Mouse (Mus musculus) heart, postnatal 0 days (tissue): ENCODE data around the gene Xpc. TPM values are rescaled to one million over a fixed set of nuclear protein-coding genes. Genes with fewer than 3 reads are reported as not detected.

Source experiments
- ATAC-seq: fragments of 200-750 bp; cut with Nextera tagmentation; 2 replicates; pipeline ENCODE4 v1.8.0; 2017; ENCODE audit warnings: low read depth, moderate number of reproducible peaks, moderate library complexity; ENCODE audit not compliant: insufficient read depth
- DNase-seq: peaks from one replicate; pipeline ENCODE4 v3.0.0-alpha.2; 2016; ENCODE audit warnings: low spot score
- H3K27ac ChIP-seq: fragments of 300-500 bp; sonication (generic); 2 replicates; pipeline ENCODE4 v1.5.1; 2014; ENCODE audit warnings: low read depth, mild to moderate bottlenecking
- H3K27me3 ChIP-seq: fragments of 300-500 bp; sonication (generic); 2 replicates; pipeline ENCODE4 v1.6.1; 2014; ENCODE audit warnings: low read length, mixed read lengths; ENCODE audit not compliant: control insufficient read depth, insufficient read depth
- H3K36me3 ChIP-seq: fragments of 300-500 bp; sonication (generic); replicated peaks from 2 replicates; pipeline ENCODE4 v1.6.1; 2014; ENCODE audit warnings: low read length, mixed read lengths; ENCODE audit not compliant: control insufficient read depth, insufficient read depth
- H3K4me1 ChIP-seq: fragments of 300-500 bp; sonication (generic); 2 replicates; pipeline ENCODE4 v1.6.1; 2014; ENCODE audit warnings: antibody characterized with exemption; ENCODE audit not compliant: control insufficient read depth, insufficient read depth
- H3K4me2 ChIP-seq: fragments of 300-500 bp; sonication (generic); 2 replicates; pipeline ENCODE4 v1.6.1; 2014; ENCODE audit warnings: low read depth, mild to moderate bottlenecking, low read length, moderate library complexity
- H3K4me3 ChIP-seq: fragments of 300-500 bp; sonication (generic); 2 replicates; pipeline ENCODE4 v1.5.1; 2014; ENCODE audit warnings: low read depth, low read length
- H3K9ac ChIP-seq: fragments of 300-500 bp; sonication (generic); replicated peaks from 2 replicates; pipeline ENCODE4 v1.6.1; 2014; ENCODE audit warnings: low read depth, low read length, mixed read lengths
- H3K9me3 ChIP-seq: fragments of 300-500 bp; sonication (generic); replicated peaks from 2 replicates; pipeline ENCODE4 v1.6.1; 2016; ENCODE audit warnings: low read length; ENCODE audit not compliant: control insufficient read depth
- CTCF ChIP-seq: IDR thresholded peaks from 2 replicates; pipeline ENCODE4 v1.5.1; 2016; ENCODE audit warnings: antibody characterized with exemption, control low read depth, low read depth
- EP300 ChIP-seq: IDR thresholded peaks from 2 replicates; pipeline ENCODE4 v1.6.1; 2016; ENCODE audit warnings: antibody characterized with exemption, low read depth
- WGBS: fragments of 180-500 bp; shearing (Covaris S2); extraction: QIAGEN DNeasy Blood & Tissue Kit; methylation state at CpG from one replicate; pipeline ENCODE4 v1.1.7; 2014; 5-methylcytosine and 5-hydroxymethylcytosine counted together
- polyA plus RNA-seq: library from polyadenylated mRNA; unstranded; fragments of >200 nt; fragmentation: Nextera tagmentation; extraction: Ambion mirVana; gene quantifications from 2 replicates; pipeline ENCODE4 v1.2.1, GENCODE M21; 2015
- total RNA-seq: library from RNA; depleted of rRNA; stranded (reverse); fragments of >200 nt; gene quantifications from 2 replicates; pipeline ENCODE4 v1.2.3, GENCODE M21; 2014; ENCODE audit warnings: low replicate concordance

The Xpc gene
- total and polyA plus RNA-seq, 2 experiments from 2014 or later, result 5.7 to 11.3 TPM

DNA sequence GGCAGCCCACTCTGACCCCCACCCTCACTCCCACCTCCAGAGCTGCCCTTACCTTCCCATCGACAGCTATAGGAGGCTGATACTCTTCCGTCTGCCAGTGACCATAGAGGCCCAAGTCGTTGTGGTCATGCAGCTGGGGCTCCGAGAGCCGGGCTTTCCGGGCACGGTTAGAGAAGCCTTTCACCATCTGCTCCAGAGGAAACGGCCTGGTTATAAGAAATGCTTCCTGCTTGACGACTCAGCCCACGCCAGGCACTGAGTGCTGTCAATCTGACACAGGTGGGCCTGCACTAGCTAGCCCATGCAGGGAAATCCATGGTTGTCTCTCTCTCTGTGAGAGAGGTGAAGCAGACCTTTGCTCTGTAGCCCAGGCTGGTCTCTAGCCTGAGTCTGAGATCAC is 22.6 kb downstream of the Xpc start:
- Histone ChIP-seq H3K27me3 (no peaks in the 10 kb centered on the region), H3K4me1 (no peaks in the 10 kb centered on the region), H3K4me2 (no peak overlapping the region), H3K27ac (no peak overlapping the region), H3K36me3 (peaks cover 73% of the 10 kb centered on the region), H3K9me3 (no peaks in the 10 kb centered on the region), H3K9ac (no peak overlapping the region), H3K4me3 (no peak overlapping the region)
- no peak for TF ChIP-seq CTCF
- TF ChIP-seq EP300, result no peak
- 77% methylated on average over 10 of the region's 10 CpGs for WGBS
- DNase-seq, result no peak
- ATAC-seq, result no peak

DNA sequence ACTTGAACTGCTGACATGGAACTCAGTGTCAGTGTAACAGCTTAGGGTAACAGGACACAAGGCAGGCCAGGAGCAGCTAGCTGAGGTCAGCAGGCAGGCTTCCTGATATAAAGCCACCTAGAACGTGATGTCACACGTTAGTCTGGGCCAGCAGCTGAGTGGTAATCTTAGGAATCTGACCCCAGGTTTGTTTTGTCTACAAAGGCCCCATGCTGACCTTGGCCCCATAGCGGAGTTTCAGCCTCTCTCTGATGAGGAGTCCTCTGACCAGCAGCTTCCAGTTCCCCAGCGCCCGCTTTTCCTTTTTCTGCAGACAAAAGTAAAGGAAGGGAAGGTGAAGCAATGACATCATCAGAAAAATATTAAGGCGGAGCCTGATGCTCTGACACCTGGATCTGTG is 24.7 kb downstream of the Xpc start:
- no peak overlapping the region for H3K9ac ChIP-seq
- no peaks in the 10 kb centered on the region for H3K27me3 ChIP-seq
- no peaks in the 10 kb centered on the region for H3K9me3 ChIP-seq
- DNase-seq, result no peak
- H3K4me3 ChIP-seq, result no peak overlapping the region
- no peak overlapping the region for H3K4me2 ChIP-seq
- no peaks in the 10 kb centered on the region for H3K4me1 ChIP-seq
- TF ChIP-seq EP300 (no peak), CTCF (no peak)
- no peak for ATAC-seq
- 62% methylated on average over 6 of the region's 6 CpGs for WGBS
- H3K36me3 ChIP-seq, result peaks cover 72% of the 10 kb centered on the region
- no peak overlapping the region for H3K27ac ChIP-seq

DNA sequence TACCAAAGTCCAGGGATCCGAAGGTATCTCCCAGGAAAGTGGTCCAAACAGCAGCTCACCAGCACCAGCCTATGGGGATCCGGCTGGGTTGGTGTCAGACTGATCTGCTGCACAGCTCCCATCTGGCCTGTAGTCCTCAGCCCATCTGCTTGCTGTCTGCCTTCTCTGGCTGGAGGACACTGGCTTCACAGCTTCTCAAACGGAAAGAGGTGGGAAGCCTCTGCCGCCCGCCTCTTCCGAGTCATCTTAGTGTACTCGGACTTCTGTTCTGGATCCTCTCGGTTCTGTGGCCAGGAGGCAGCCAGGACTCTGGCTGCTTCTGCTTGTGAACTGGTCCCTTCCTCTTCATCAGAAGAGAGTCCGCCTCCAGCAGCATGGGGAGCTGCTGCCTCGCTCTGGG is 25.8 kb downstream of the Xpc start:
- DNase-seq (no peak), ATAC-seq (no peak)
- H3K27ac ChIP-seq, result peak overlapping the region; percentile 34; the same call in 1 of the 2 replicates

GRCm38 (mm10) chr6:91488496-91489212 is 27.0 kb downstream of the Xpc start:
- 45% methylated on average over 9 of the region's 9 CpGs for WGBS
- peak; percentile 78 for ATAC-seq

More for the DNA sequence above, 25.8 kb downstream of the Xpc start:
- no peak overlapping the region for H3K9ac ChIP-seq
- no peak overlapping the region for H3K4me2 ChIP-seq
- H3K9me3 ChIP-seq, result no peaks in the 10 kb centered on the region
- no peak overlapping the region for H3K4me3 ChIP-seq
- H3K4me1 ChIP-seq, result no peaks in the 10 kb centered on the region
- WGBS, result 82% methylated on average over 10 of the region's 10 CpGs
- no peak for TF ChIP-seq EP300
- TF ChIP-seq CTCF, result no peak
- H3K27me3 ChIP-seq, result no peaks in the 10 kb centered on the region
- peaks cover 73% of the 10 kb centered on the region for H3K36me3 ChIP-seq

GRCm38 (mm10) chr6:91486736-91487453 is 28.8 kb downstream of the Xpc start:
- TF ChIP-seq CTCF, result no peak
- TF ChIP-seq EP300, result no peak
- ATAC-seq, result no peak

More at GRCm38 (mm10) chr6:91488496-91489212, 27.0 kb downstream of the Xpc start:
- H3K36me3 ChIP-seq, result peaks cover 75% of the 10 kb centered on the region
- H3K9ac ChIP-seq, result no peak overlapping the region
- H3K27ac ChIP-seq, result peak overlapping the region; percentile 46; the same call in 1 of the 2 replicates
- no peaks in the 10 kb centered on the region for H3K9me3 ChIP-seq
- H3K4me3 ChIP-seq, result no peak overlapping the region
- no peaks in the 10 kb centered on the region for H3K4me1 ChIP-seq
- peak; percentile 89 for DNase-seq
- no peaks in the 10 kb centered on the region for H3K27me3 ChIP-seq
- TF ChIP-seq CTCF, result no peak
- TF ChIP-seq EP300, result 0 out of 2 replicates have a peak, but pooled peaks have one; percentile 38
- H3K4me2 ChIP-seq, result no peak overlapping the region

More at GRCm38 (mm10) chr6:91486736-91487453, 28.8 kb downstream of the Xpc start:
- no peaks in the 10 kb centered on the region for H3K9me3 ChIP-seq
- H3K9ac ChIP-seq, result no peak overlapping the region
- no peaks in the 10 kb centered on the region for H3K4me1 ChIP-seq
- no peaks in the 10 kb centered on the region for H3K27me3 ChIP-seq
- no peak overlapping the region for H3K4me3 ChIP-seq
- H3K36me3 ChIP-seq, result peaks cover 82% of the 10 kb centered on the region
- no peak for DNase-seq
- no peak overlapping the region for H3K27ac ChIP-seq
- H3K4me2 ChIP-seq, result no peak overlapping the region
- WGBS, result 87% methylated on average over 15 of the region's 15 CpGs
